9 mouse cellular contexts compared by ENCODE assay signal in genomic region chr4:136135874-136136728, GRCm38 (mm10). TPM values are rescaled to one million over a fixed set of nuclear protein-coding genes. Genes with fewer than 3 reads are reported as not detected.
DNase-seq lines count a peak whose midpoint lies in the region; ATAC-seq and TF ChIP-seq lines count a peak whose summit lies in the region.
"Had no signal": no experiment of that assay in that cellular context is flagged by ENCODE, and none has a peak within 500 bp of the region (broad histone marks: within the 10 kb centered on the region; RNA-seq: fewer than 3 reads in every experiment).

No protein-coding gene starts in this region.

- H3K27me3 ChIP-seq in heart, embryonic 16.5 days (ENCODE audit: control insufficient read depth, insufficient read depth, low read length), result no peaks in the 10 kb centered on the region
- no peaks in the 10 kb centered on the region for H3K27me3 ChIP-seq in midbrain, postnatal 0 days (ENCODE audit: insufficient read depth, low read length)

- WGBS in heart, embryonic 16.5 days, result 57% methylated on average over 9 of the region's 9 CpGs
- 30% methylated on average over 9 of the region's 9 CpGs for WGBS in midbrain, postnatal 0 days

- ATAC-seq in heart, embryonic 16.5 days (replicated peaks; ENCODE audit: extremely low read depth, insufficient read depth, low FRiP score), result no peak
- no peak for ATAC-seq in midbrain, postnatal 0 days (ENCODE audit: low FRiP score)

- no peaks in the 10 kb centered on the region for H3K36me3 ChIP-seq in heart, embryonic 16.5 days (ENCODE audit: control insufficient read depth, insufficient read depth)
- no peaks in the 10 kb centered on the region for H3K36me3 ChIP-seq in midbrain, postnatal 0 days (ENCODE audit: insufficient read depth, low read length)

- H3K9ac ChIP-seq in heart, embryonic 16.5 days (ENCODE audit: low read length), result no peak overlapping the region
- H3K9ac ChIP-seq in midbrain, postnatal 0 days (replicated peaks; ENCODE audit: low read length, poor library complexity, severe bottlenecking), result peak overlapping the region; percentile 64; the same call in 1 of the 2 replicates

- peak overlapping the region; percentile 94 for H3K27ac ChIP-seq in heart, embryonic 16.5 days (ENCODE audit: low read length)
- peak overlapping the region; percentile 80 for H3K27ac ChIP-seq in midbrain, postnatal 0 days (ENCODE audit: low read depth, low read length)

- H3K4me2 ChIP-seq in heart, embryonic 16.5 days (ENCODE audit: low read depth, low read length), result peak overlapping the region; percentile 83; the same call in 1 of the 2 replicates
- peak overlapping the region; percentile 91 for H3K4me2 ChIP-seq in midbrain, postnatal 0 days (ENCODE audit: low read depth, low read length, poor library complexity, severe bottlenecking)

- DNase-seq in urinary bladder, postnatal 14 days (ENCODE audit: low spot score), result peak; percentile 43
- no peak for DNase-seq in urinary bladder, postnatal 10 days (ENCODE audit: low spot score)
- peak; percentile 57 to 80 for DNase-seq in kidney, postnatal 25 days
- peak; percentile 71 for DNase-seq in midbrain, postnatal 0 days (ENCODE audit: low spot score)
- DNase-seq in urinary bladder, postnatal 36 days (ENCODE audit: low spot score in 2 of 2), result no peak
- DNase-seq in left cerebral cortex, adult 8-10 months (ENCODE audit: low spot score in 2 of 2), result no peak
- no peak for DNase-seq in layer of hippocampus, postnatal 14 days (ENCODE audit: low spot score in 2 of 2)

- H3K4me1 ChIP-seq in heart, embryonic 16.5 days (ENCODE audit: control insufficient read depth, insufficient read depth, low read length), result peaks cover 39% of the 10 kb centered on the region
- 0 out of 2 replicates have a peak, but pooled peaks cover 12% of the 10 kb centered on the region for H3K4me1 ChIP-seq in midbrain, postnatal 0 days (ENCODE audit: insufficient read depth, low read length)

- no peaks in the 10 kb centered on the region for H3K9me3 ChIP-seq in heart, embryonic 16.5 days (replicated peaks; ENCODE audit: control insufficient read depth, low read length)
- H3K9me3 ChIP-seq in midbrain, postnatal 0 days (ENCODE audit: low read length), result no peaks in the 10 kb centered on the region
- H3K9me3 ChIP-seq: megakaryocyte, embryonic 14.5 days had no signal

- no peak overlapping the region for H3K4me3 ChIP-seq in heart, embryonic 16.5 days (ENCODE audit: low read length)
- H3K4me3 ChIP-seq in midbrain, postnatal 0 days (ENCODE audit: low read depth, low read length), result peak overlapping the region; percentile 45

- TF ChIP-seq CTCF in midbrain, postnatal 0 days (IDR thresholded peaks at IDR 0.05), result peak; percentile 54

RNA-seq across cellular contexts. Expression of gene Id3, which starts 7.2 kb away (rescaled TPM):
- 218 and 262 TPM in 2 replicates for polyA plus RNA-seq in heart, embryonic 16.5 days (2015; fragmentation: Nextera tagmentation; extraction: Ambion mirVana)
- total RNA-seq in midbrain, postnatal 0 days (2014; rRNA removed), result 121 and 208 TPM in 2 replicates
- 148 and 156 TPM in 2 replicates for polyA plus RNA-seq in midbrain, postnatal 0 days (2015; fragmentation: Nextera tagmentation; extraction: Ambion mirVana)
- 10 to 100 TPM; 34.7 to 39.3 (median 38.4) TPM for total RNA-seq in left cerebral cortex, adult 8-10 months (2022)
- 10 to 100 TPM; 77.9 to 91.6 TPM for total RNA-seq in layer of hippocampus, postnatal 14 days (2021)

RNA-seq across cellular contexts. Expression of gene E2f2, which starts 36.1 kb away (rescaled TPM):
- 8.6 and 11.0 TPM in 2 replicates for polyA plus RNA-seq in heart, embryonic 16.5 days (2015; fragmentation: Nextera tagmentation; extraction: Ambion mirVana)
- 1.1 and 2.0 TPM in 2 replicates for total RNA-seq in midbrain, postnatal 0 days (2014; rRNA removed)
- 0.46 and 0.50 TPM in 2 replicates for polyA plus RNA-seq in midbrain, postnatal 0 days (2015; fragmentation: Nextera tagmentation; extraction: Ambion mirVana)
- total RNA-seq in left cerebral cortex, adult 8-10 months (2022), result 1 to 10 TPM in 1 of 4 experiments, under 1 TPM in 3; 0.37 to 1.3 (median 0.48) TPM
- 1 to 10 TPM; 1.1 to 1.4 TPM for total RNA-seq in layer of hippocampus, postnatal 14 days (2021)

Comparison
In these comparisons a context has a peak if more than half of its experiments do, and no peak if none do; other contexts are left out.
1. DNase-seq: peak in urinary bladder, postnatal 14 days (single experiment), kidney, postnatal 25 days (2 of 2) and midbrain, postnatal 0 days (single experiment); none in urinary bladder, postnatal 10 days (single experiment), urinary bladder, postnatal 36 days (0 of 2), left cerebral cortex, adult 8-10 months (0 of 2) and layer of hippocampus, postnatal 14 days (0 of 2).